Mouse (Mus musculus): ENCODE results near the gene Plvap.

DNA sequence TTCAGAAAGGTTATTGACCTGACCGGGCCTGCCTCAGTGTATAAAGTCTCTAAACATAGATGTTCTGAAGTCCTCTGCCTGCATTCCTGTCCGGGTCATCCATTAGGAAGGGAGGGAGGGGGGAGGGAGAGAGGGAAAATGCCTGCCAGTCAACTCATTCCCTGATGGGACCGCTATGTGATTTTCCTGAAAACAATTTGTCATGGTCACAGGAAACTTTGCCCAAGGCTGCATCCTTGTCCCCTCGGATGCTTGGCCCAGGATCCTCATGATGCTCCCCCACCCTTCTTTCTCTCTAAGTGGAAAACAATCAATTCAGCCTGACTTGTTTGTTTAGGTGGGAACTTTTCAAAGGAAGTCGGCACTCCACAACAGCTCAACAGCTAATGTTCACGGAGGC, 5.2 kb upstream of the Plvap start:
- TF ChIP-seq CTCF (IDR thresholded peaks at IDR 0.05; ENCODE audit: extremely low read depth, insufficient read length, insufficient replicate concordance, low read depth, low read length) (no peak), POLR2A (IDR thresholded peaks at IDR 0.05; ENCODE audit: low read depth, low read length) (no peak)
